Mouse (Mus musculus) midbrain, embryonic 13.5 days (tissue): ENCODE measurements at regions not wholly inside any gene's neighbourhood (a gene's known extent, or its start where the extent isn't known, plus 50 kb on each side); places are given as distances from the start of the nearest gene placed in this dataset.
A peak's percentile ranks its signal among the peaks of the same experiment; 100 is the strongest.

Source experiments
- ATAC-seq: fragments of 200-750 bp; cut with Nextera tagmentation; 2 replicates; pipeline ENCODE4 v1.8.0; 2017; ENCODE audit warnings: mild to moderate bottlenecking, moderate TSS enrichment, moderate library complexity
- H3K27ac ChIP-seq: fragments of 300-500 bp; sonication (generic); 2 replicates; pipeline ENCODE4 v1.5.1; 2015; ENCODE audit warnings: inconsistent platforms, mild to moderate bottlenecking, moderate library complexity
- H3K27me3 ChIP-seq: fragments of 300-500 bp; sonication (generic); 2 replicates; pipeline ENCODE4 v1.6.1; 2015; ENCODE audit warnings: mild to moderate bottlenecking, inconsistent platforms
- H3K36me3 ChIP-seq: fragments of 300-500 bp; sonication (generic); 2 replicates; pipeline ENCODE4 v1.6.1; 2015; ENCODE audit warnings: mild to moderate bottlenecking, inconsistent platforms
- H3K4me1 ChIP-seq: fragments of 300-500 bp; sonication (generic); replicated peaks from 2 replicates; pipeline ENCODE4 v1.6.1; 2015; ENCODE audit warnings: inconsistent platforms
- H3K4me2 ChIP-seq: fragments of 300-500 bp; sonication (generic); replicated peaks from 2 replicates; pipeline ENCODE4 v1.6.1; 2015; ENCODE audit warnings: moderate library complexity, mild to moderate bottlenecking, inconsistent platforms
- H3K4me3 ChIP-seq: fragments of 300-500 bp; sonication (generic); replicated peaks from 2 replicates; pipeline ENCODE4 v1.5.1; 2015; ENCODE audit warnings: mild to moderate bottlenecking, inconsistent platforms
- H3K9ac ChIP-seq: fragments of 300-500 bp; sonication (generic); replicated peaks from 2 replicates; pipeline ENCODE4 v1.6.1; 2015; ENCODE audit warnings: mild to moderate bottlenecking, inconsistent platforms
- H3K9me3 ChIP-seq: fragments of 300-500 bp; sonication (generic); 2 replicates; pipeline ENCODE4 v1.6.1; 2016; ENCODE audit warnings: mild to moderate bottlenecking, inconsistent platforms
- WGBS: fragments of 180-500 bp; shearing (Covaris S2); methylation state at CpG from one replicate; pipeline ENCODE4 v1.1.7; 2015; 5-methylcytosine and 5-hydroxymethylcytosine counted together

GRCm38 (mm10) chr2:146593291-146593690 is 81.1 kb upstream of the Ralgapa2 start:
- H3K9me3 ChIP-seq: no peaks in the 10 kb centered on the region
- H3K4me1 ChIP-seq: no peaks in the 10 kb centered on the region
- no peak overlapping the region for H3K9ac ChIP-seq
- ATAC-seq: no peak
- no peaks in the 10 kb centered on the region for H3K36me3 ChIP-seq
- H3K27ac ChIP-seq: no peak overlapping the region
- H3K4me3 ChIP-seq: no peak overlapping the region
- H3K27me3 ChIP-seq: no peaks in the 10 kb centered on the region
- WGBS: 75% methylated on average over 2 of the region's 2 CpGs
- H3K4me2 ChIP-seq: no peak overlapping the region

DNA sequence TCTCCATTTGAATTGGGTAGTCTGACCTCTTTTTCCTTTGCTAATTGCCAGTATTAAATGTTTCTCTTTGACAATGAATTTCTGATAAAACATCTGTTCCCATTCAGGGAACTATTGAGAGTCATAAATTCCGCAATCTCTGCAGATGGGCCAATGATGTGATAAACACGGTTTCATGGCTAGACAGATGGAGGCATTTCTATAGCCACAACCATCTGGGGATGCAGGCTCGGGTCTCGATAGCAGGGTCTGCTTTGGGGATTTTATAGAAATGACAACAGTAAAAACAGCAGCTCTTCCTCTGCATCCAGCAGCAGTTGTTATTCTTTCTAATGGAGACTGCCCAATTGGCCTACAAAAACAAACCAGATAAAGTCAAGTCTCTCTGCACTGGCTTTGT is 82.1 kb upstream of the Ralgapa2 start:
- H3K27ac ChIP-seq: no peak overlapping the region
- WGBS: 70% methylated on average over 4 of the region's 4 CpGs
- H3K9me3 ChIP-seq: no peaks in the 10 kb centered on the region
- H3K27me3 ChIP-seq: no peaks in the 10 kb centered on the region
- H3K4me3 ChIP-seq: no peak overlapping the region
- H3K4me2 ChIP-seq: no peak overlapping the region
- H3K36me3 ChIP-seq: no peaks in the 10 kb centered on the region
- no peak overlapping the region for H3K9ac ChIP-seq
- no peaks in the 10 kb centered on the region for H3K4me1 ChIP-seq
- ATAC-seq: no peak

DNA sequence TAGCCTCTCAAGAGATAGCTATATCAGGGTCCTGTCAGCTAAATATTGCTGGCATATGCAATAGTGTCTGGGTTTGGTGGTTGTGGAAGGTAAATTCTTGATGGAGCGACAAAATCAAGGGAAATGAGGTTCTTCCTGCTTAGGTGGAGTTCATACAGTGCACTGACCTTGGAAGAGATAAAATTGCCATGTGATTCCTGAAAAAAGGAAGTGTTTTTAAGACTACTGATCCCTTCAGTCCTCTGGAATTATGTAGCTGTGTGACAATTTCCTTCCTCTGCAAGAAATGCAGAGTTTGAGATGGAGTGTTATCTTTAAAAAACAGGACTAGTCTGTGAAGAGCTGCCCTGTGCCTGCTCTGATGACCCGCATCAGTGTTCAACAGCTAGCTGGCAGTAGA is 83.5 kb upstream of the Ralgapa2 start:
- no peaks in the 10 kb centered on the region for H3K9me3 ChIP-seq
- H3K9ac ChIP-seq: no peak overlapping the region
- no peaks in the 10 kb centered on the region for H3K27me3 ChIP-seq
- ATAC-seq: no peak
- H3K27ac ChIP-seq: no peak overlapping the region
- no peak overlapping the region for H3K4me3 ChIP-seq
- 92% methylated on average over 2 of the region's 2 CpGs for WGBS
- no peak overlapping the region for H3K4me2 ChIP-seq
- H3K36me3 ChIP-seq: no peaks in the 10 kb centered on the region
- H3K4me1 ChIP-seq: no peaks in the 10 kb centered on the region

GRCm38 (mm10) chr2:146606170-146606569 is 94.0 kb upstream of the Ralgapa2 start:
- H3K27me3 ChIP-seq: no peaks in the 10 kb centered on the region
- H3K9ac ChIP-seq: no peak overlapping the region
- no peaks in the 10 kb centered on the region for H3K9me3 ChIP-seq
- ATAC-seq: no peak
- H3K4me2 ChIP-seq: no peak overlapping the region
- no peak overlapping the region for H3K27ac ChIP-seq
- no peak overlapping the region for H3K4me3 ChIP-seq
- no peaks in the 10 kb centered on the region for H3K4me1 ChIP-seq
- H3K36me3 ChIP-seq: no peaks in the 10 kb centered on the region

- ATAC-seq: no peak
- 99% methylated on average over 2 of the region's 2 CpGs for WGBS
- no peak overlapping the region for H3K4me3 ChIP-seq
- H3K27ac ChIP-seq: no peak overlapping the region
- H3K4me1 ChIP-seq: peaks cover 5% of the 10 kb centered on the region
- no peak overlapping the region for H3K4me2 ChIP-seq
- peaks cover 11% of the 10 kb centered on the region; the same call in 1 of the 2 replicates for H3K27me3 ChIP-seq
- H3K36me3 ChIP-seq: no peaks in the 10 kb centered on the region
- H3K9me3 ChIP-seq: no peaks in the 10 kb centered on the region
- no peak overlapping the region for H3K9ac ChIP-seq
Measured at GRCm38 (mm10) chr2:146610896-146611295, 98.8 kb upstream of the Ralgapa2 start.

DNA sequence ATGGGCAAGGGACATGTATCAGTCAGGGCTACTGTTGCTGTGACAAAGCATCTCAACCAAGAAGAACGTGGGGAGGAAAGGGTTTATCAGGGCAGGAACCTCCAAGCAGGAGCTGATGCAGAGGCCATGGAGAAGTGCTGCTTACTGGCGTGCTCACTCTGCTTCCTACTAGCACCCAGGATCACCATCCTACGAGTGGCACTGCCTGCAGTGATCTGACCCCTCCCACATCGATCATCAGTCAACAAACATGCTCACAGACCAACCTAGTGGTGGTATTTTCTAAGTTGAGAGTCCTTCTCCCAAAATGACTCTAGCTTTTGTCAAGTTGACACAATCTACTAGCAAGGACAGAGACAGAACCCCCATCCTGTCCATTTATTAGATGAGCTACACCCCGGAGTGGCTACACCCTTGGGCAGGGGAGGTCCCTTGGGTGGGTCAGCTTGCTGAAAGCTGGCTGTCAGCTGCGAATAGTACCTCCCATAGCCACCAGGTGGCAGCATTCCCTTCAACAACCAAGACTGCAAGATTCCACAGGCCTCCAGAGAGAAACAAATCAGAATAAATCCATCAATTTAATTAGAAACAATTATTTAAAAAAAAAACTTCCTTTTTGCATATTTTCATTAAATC is 99.9 kb upstream of the Ralgapa2 start:
- peak; percentile 76 for ATAC-seq
- Histone ChIP-seq H3K27ac (no peak overlapping the region), H3K9ac (no peak overlapping the region), H3K27me3 (peaks cover 11% of the 10 kb centered on the region; the same call in 1 of the 2 replicates), H3K9me3 (no peaks in the 10 kb centered on the region), H3K4me1 (peaks cover 5% of the 10 kb centered on the region), H3K4me3 (no peak overlapping the region), H3K36me3 (no peaks in the 10 kb centered on the region), H3K4me2 (no peak overlapping the region)
- 38% methylated on average over 6 of the region's 6 CpGs for WGBS

DNA sequence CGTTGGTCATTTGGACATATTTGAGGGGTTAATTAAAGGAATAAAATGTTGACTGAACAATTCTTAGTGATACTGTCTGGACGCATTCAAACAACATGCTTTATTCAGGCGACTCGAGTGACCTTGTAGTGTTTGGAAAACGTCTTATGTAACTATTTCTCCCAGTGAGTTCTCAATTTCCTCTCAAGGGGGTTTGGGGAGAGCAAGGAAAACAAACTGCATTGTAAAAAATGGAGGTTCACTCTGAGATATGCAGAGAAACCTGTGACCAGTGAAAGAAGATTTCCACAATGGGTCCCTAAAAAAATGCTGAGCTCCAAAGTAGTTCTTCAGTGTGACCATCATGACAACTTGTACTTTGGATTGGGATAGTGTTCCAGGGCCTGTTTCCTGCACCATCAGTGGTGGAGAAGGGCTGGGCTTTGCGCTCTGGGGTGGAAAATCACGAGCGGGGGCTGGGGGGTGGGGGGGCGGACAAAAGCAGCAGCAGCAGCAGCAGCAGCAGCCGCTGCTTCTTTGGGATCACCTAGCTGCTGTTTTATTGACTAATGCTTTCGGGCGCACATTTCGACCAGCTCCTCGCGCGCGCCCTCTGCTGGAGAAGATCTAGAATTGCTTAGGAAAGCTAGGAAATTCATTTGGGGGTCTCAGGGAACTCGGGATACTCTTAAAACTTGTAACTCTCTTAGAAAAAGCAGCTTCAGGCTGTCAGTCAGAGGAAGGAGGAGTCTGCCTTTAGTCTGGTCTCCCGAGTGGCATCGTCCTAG is 100.6 kb upstream of the Ralgapa2 start:
- peak overlapping the region; percentile 28 for H3K4me3 ChIP-seq
- no peaks in the 10 kb centered on the region for H3K36me3 ChIP-seq
- H3K27ac ChIP-seq: no peak overlapping the region
- H3K4me1 ChIP-seq: peaks cover 5% of the 10 kb centered on the region
- H3K9me3 ChIP-seq: no peaks in the 10 kb centered on the region
- H3K9ac ChIP-seq: no peak overlapping the region; the same call in 1 of the 2 replicates
- peak overlapping the region; percentile 55 for H3K4me2 ChIP-seq
- WGBS: 8% methylated on average over 20 of the region's 20 CpGs
- H3K27me3 ChIP-seq: peaks cover 11% of the 10 kb centered on the region; the same call in 1 of the 2 replicates
- ATAC-seq: peak; percentile 47; the same call in 1 of the 2 replicates

GRCm38 (mm10) chr2:146621167-146621566 is 109.0 kb upstream of the Ralgapa2 start:
- Histone ChIP-seq H3K36me3 (no peaks in the 10 kb centered on the region), H3K27me3 (peaks cover 44% of the 10 kb centered on the region), H3K27ac (no peak overlapping the region), H3K9me3 (no peaks in the 10 kb centered on the region), H3K4me3 (no peak overlapping the region), H3K4me1 (no peaks in the 10 kb centered on the region), H3K4me2 (no peak overlapping the region), H3K9ac (no peak overlapping the region)
- 17% methylated on average over 5 of the region's 5 CpGs for WGBS
- peak; percentile 55; the same call in 1 of the 2 replicates for ATAC-seq

DNA sequence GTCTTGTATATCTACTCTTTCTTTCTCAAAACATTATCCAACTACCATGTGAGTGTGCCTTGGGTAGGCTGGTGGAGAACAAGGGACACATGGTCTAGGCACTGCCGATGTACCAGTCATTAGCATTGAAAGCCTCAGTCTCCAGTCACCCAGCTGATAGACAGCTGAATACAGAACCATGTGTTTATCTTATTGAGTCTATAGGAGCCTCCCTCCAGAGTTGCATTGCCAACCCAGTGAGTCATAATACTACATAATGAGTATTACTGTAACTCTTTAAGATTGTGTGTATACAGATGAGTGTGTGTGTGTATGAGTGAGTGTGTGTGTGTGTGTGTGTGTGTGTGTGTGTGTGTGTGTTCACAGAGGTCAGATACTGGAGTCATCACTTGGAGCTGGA is 110.9 kb upstream of the Ralgapa2 start:
- ATAC-seq: no peak
- Histone ChIP-seq H3K9ac (no peak overlapping the region), H3K36me3 (no peaks in the 10 kb centered on the region), H3K27me3 (peaks cover 60% of the 10 kb centered on the region), H3K4me3 (no peak overlapping the region), H3K4me2 (no peak overlapping the region), H3K27ac (no peak overlapping the region), H3K9me3 (no peaks in the 10 kb centered on the region), H3K4me1 (no peaks in the 10 kb centered on the region)
- WGBS: 78% methylated on average over 1 of the region's 1 CpGs

DNA sequence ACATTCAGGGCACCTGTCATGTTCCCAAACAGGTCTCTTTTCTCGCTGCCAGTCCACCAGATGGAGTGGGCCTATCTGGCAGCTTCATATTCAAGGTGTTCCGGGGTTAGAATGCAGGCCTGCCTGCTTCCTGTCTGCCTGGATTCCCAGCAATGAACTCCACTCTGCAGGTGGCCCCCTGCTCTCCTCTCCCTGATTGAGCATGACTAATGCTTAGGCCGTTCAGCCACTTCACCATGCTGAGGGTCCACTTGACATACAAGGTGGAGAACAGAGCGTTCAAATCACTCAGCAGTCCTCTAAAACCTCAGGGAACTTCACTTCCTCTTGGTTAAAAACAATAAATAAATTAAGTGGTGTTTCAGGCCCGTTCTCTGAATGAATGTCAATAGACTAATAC is 112.1 kb upstream of the Ralgapa2 start:
- no peak for ATAC-seq
- Histone ChIP-seq H3K27ac (no peak overlapping the region), H3K4me2 (no peak overlapping the region), H3K9ac (no peak overlapping the region), H3K36me3 (no peaks in the 10 kb centered on the region), H3K27me3 (peaks cover 70% of the 10 kb centered on the region), H3K9me3 (no peaks in the 10 kb centered on the region), H3K4me1 (no peaks in the 10 kb centered on the region), H3K4me3 (no peak overlapping the region)
- 50% methylated on average over 5 of the region's 5 CpGs for WGBS

GRCm38 (mm10) chr2:146625166-146625751 is 113.1 kb upstream of the Ralgapa2 start:
- H3K4me3 ChIP-seq: no peak overlapping the region
- H3K4me1 ChIP-seq: no peaks in the 10 kb centered on the region
- ATAC-seq: no peak
- no peak overlapping the region for H3K27ac ChIP-seq
- WGBS: 39% methylated on average over 5 of the region's 5 CpGs
- no peak overlapping the region for H3K9ac ChIP-seq
- no peak overlapping the region for H3K4me2 ChIP-seq
- no peaks in the 10 kb centered on the region for H3K9me3 ChIP-seq
- H3K27me3 ChIP-seq: peaks cover 75% of the 10 kb centered on the region
- H3K36me3 ChIP-seq: no peaks in the 10 kb centered on the region

- Histone ChIP-seq H3K4me3 (no peak overlapping the region), H3K27ac (no peak overlapping the region), H3K9ac (no peak overlapping the region), H3K27me3 (peaks cover 84% of the 10 kb centered on the region), H3K4me1 (no peaks in the 10 kb centered on the region), H3K36me3 (no peaks in the 10 kb centered on the region), H3K4me2 (no peak overlapping the region), H3K9me3 (no peaks in the 10 kb centered on the region)
- WGBS: 60% methylated on average over 1 of the region's 1 CpGs
- no peak for ATAC-seq
Measured at GRCm38 (mm10) chr2:146626531-146626930, 114.4 kb upstream of the Ralgapa2 start.
